Mouse (Mus musculus) heart, adult 10 weeks (tissue): Measurements from ENCODE around the gene 9230102O04Rik. TPM values are rescaled to one million over a fixed set of nuclear protein-coding genes. Genes with fewer than 3 reads are reported as not detected.

ENCODE experiments used
- polyA plus RNA-seq: library from polyadenylated mRNA; stranded (reverse); fragments of 350-450 nt; fragmentation: Illumina TruSeq; extraction: RNeasy Lipid Tissue Mini Kit (QIAGEN cat#74804); gene quantifications from one replicate; pipeline ENCODE4 v1.2.3, GENCODE M21; 2014; ENCODE audit warnings: low read depth, low replicate concordance

The 9230102O04Rik gene
- not detected for polyA plus RNA-seq

DNA sequence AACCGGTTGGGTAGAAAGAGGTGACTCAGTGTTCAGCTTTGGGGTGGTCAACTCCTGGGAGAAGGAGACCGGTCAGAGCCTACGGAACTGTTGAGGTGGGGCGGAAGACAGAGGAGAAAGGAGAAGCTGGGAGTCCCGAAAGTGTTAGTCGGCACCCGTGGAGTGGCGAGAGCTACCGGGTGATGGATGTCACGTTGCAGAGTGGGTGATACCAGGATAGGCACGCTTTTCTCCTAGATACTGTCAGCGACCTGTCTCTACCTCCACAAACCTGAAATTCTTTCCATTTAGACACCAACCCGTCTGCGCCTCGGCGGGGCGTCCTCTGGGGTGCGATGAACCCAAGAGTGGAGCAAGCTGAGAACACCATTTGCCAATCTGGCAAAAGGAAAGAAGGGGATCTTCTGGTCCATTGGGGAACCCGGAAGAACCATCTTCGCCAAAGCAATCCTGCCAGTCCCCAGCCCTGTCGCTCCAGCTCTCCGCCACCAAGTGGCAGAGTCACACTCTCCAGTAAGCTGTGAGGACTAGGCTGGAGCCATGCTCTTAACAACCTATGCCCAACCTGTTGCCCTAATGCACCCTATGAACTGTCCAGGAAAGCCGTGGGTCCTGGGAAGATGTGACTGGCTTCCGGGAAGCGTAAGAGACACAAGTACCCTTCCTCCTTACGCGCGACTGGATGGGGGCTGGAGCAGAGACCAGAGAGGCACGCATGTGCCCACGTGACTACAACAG, at the start of gene 9230102O04Rik:
Gene 9230102O04Rik (minus strand): TSS at position 628 of the 738 bp plus-strand sequence.

DNA sequence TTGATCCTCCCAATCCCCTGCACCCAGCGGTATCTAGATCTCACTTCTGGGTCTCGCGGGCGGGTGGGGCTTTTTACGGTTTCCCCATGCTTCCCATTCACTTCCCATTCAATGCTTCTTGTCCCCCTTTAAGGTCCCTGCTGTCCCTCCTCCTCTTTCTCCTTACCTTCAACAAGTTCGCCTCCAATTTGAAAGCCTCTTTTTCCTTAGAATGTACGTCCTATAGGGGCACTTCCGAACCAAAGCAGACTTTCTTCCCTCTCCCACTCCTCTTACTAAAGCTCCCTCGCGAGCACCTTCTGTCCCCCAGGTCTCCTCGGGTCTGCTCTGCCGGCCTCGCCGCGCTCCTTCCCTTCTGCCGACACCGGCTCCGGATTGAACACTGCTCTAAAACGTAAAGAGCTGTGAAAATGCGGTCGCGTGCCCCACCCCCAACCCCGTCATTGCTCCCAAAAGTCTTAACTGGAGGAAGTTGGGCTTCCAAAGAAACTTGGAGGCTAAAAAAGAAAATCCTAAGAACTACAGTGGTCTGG, 377 bp upstream of the 9230102O04Rik start, which contains the start of gene Gata3:
Gene Gata3 (minus strand): TSS at position 384 of the 533 bp plus-strand sequence.

DNA sequence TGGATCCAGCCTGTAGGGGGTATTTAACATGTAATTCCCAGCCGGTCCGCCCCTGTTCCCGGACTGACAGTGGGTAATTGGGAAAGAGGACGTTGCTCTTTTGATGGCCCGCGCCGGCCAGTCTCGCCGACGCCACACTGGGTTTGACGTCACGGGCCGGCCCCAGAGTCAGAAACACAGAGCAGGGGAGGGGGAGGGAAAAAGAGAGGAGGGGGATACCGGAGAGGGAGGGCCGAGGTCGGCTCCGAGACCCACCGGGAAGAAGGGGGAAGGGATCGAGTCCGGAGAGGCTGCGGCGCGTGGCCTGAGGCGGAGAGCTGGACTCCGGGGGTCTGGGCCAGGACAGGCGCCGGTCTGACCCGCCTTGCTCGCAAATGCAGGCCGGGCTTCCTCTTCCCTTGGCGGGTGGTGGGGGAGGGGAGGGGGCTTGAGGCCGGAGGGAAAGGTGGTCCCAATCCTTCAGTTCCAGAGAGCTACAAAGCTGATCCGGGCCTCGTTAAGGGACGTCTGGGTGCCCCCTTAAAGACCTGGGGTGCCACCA, 8.2 kb downstream of the 9230102O04Rik start, which contains the start of gene 4930412O13Rik:
Gene 4930412O13Rik (plus strand): TSS at position 202 of the 541 bp plus-strand sequence.

Other genes with a start within 250 kb of the 9230102O04Rik start
- not detected for gene 4930412O13Rik, start 8.3 kb downstream of the 9230102O04Rik start, polyA plus RNA-seq
- gene Gata3, start 494 bp upstream of the 9230102O04Rik start, polyA plus RNA-seq, result 0.60 TPM
- gene Taf3, start 159.1 kb upstream of the 9230102O04Rik start, polyA plus RNA-seq, result 7.6 TPM
- 2,486 TPM for gene Atp5c1, start 191.0 kb upstream of the 9230102O04Rik start, polyA plus RNA-seq
- gene Kin, start 191.1 kb upstream of the 9230102O04Rik start, polyA plus RNA-seq, result 16.5 TPM
- 1.3 TPM for gene Itih2, start 241.9 kb upstream of the 9230102O04Rik start, polyA plus RNA-seq